Mouse (Mus musculus): ENCODE measurements around the gene Gadd45gip1.

GRCm38 (mm10) chr8:84787523-84788302 lies 43.6 kb upstream of the Gadd45gip1 start:
- no peak for TF ChIP-seq CTCF (IDR thresholded peaks at IDR 0.05; ENCODE audit: borderline replicate concordance, insufficient read depth, low read depth, low read length)
- no peak for TF ChIP-seq POLR2A (IDR thresholded peaks at IDR 0.05; ENCODE audit: borderline replicate concordance, insufficient read depth, low read length)
